ENCODE assay signal across 8 mouse cellular contexts in the genomic region with DNA sequence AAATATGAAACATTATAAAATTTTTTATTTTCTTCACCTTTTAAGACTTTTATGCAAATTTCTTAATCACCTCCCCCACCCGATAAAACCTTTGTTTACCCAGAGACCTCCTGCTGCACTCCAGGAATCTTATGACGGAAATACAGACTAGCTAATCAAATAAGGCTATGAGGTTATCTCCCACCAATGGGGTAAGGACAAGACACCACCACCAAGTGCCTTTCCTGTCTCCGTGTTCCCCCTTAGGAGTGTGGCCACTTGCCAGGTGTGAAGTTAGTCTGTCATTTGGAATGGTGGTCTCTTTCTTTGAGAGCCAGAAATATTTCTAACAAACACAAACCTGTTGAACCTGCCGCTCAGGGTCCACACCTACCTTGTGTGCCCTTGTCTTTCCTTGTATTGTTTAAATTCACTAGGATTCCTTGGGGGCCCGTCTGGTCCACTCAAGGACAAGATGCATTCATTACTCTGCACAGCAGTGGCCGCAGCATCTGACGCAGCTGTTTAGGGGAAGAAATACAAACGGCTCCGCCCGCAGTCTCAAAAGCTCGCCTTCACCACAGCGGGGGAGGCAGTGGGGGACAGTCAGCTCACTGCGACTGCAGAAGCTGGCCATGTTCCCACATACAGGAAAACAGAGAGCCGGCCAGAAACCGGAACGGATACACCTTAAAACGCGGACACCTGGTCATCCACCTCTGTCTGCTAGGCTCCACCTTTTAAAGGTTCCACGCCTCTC. TPM values are rescaled to one million over a fixed set of nuclear protein-coding genes. Genes with fewer than 3 reads are reported as not detected.
A peak's percentile ranks its signal among the peaks of the same experiment; 100 is the strongest.
DNase-seq lines count a peak whose midpoint lies in the region; ATAC-seq and TF ChIP-seq lines count a peak whose summit lies in the region.
"Had no signal": no experiment of that assay in that cellular context is flagged by ENCODE, and none has a peak within 500 bp of the region (broad histone marks: within the 10 kb centered on the region; RNA-seq: fewer than 3 reads in every experiment).

No protein-coding gene starts in this region.

- H3K9ac ChIP-seq in lung, embryonic 14.5 days = peak overlapping the region; percentile 15; the same call in 1 of the 2 replicates
- no peak overlapping the region; the same call in 1 of the 2 replicates for H3K9ac ChIP-seq in forebrain, embryonic 16.5 days (replicated peaks; ENCODE audit: low read depth, low read length)
- H3K9ac ChIP-seq in limb, embryonic 13.5 days = peak overlapping the region; percentile 43; the same call in 1 of the 2 replicates
- H3K9ac ChIP-seq in stomach, embryonic 16.5 days (ENCODE audit: low read length) = peak overlapping the region; percentile 57
- H3K9ac ChIP-seq: liver, embryonic 13.5 days had no signal

- no peaks in the 10 kb centered on the region for H3K27me3 ChIP-seq in lung, embryonic 14.5 days (ENCODE audit: insufficient read depth, low read length)
- H3K27me3 ChIP-seq in forebrain, embryonic 16.5 days (replicated peaks; ENCODE audit: control insufficient read depth, insufficient read depth, low read length) = no peaks in the 10 kb centered on the region
- H3K27me3 ChIP-seq in limb, embryonic 13.5 days = no peaks in the 10 kb centered on the region
- H3K27me3 ChIP-seq in stomach, embryonic 16.5 days (ENCODE audit: control insufficient read depth, insufficient read depth, low read length) = no peaks in the 10 kb centered on the region
- H3K27me3 ChIP-seq: liver, embryonic 13.5 days had no signal

- no peak overlapping the region for H3K27ac ChIP-seq in lung, embryonic 14.5 days (ENCODE audit: low read depth)
- no peak overlapping the region for H3K27ac ChIP-seq in forebrain, embryonic 16.5 days (ENCODE audit: low read length)
- no peak overlapping the region for H3K27ac ChIP-seq in limb, embryonic 13.5 days
- H3K27ac ChIP-seq in stomach, embryonic 16.5 days (ENCODE audit: low read length) = no peak overlapping the region

- ATAC-seq in lung, embryonic 14.5 days (ENCODE audit: insufficient read depth) = peak; percentile 35; the same call in 1 of the 2 replicates
- no peak for ATAC-seq in forebrain, embryonic 16.5 days
- no peak for ATAC-seq in limb, embryonic 13.5 days (ENCODE audit: low FRiP score, low read depth)
- ATAC-seq in stomach, embryonic 16.5 days (ENCODE audit: insufficient read depth, low FRiP score) = peak; percentile 27
- ATAC-seq in erythroblast, adult 5-6 weeks (replicated peaks; ENCODE audit: low FRiP score, poor library complexity, severe bottlenecking) = no peak

- no peaks in the 10 kb centered on the region for H3K36me3 ChIP-seq in lung, embryonic 14.5 days (ENCODE audit: insufficient read depth)
- no peaks in the 10 kb centered on the region for H3K36me3 ChIP-seq in forebrain, embryonic 16.5 days (ENCODE audit: control insufficient read depth, insufficient read depth)
- H3K36me3 ChIP-seq in limb, embryonic 13.5 days = peaks cover 5% of the 10 kb centered on the region; the same call in 1 of the 2 replicates
- H3K36me3 ChIP-seq in stomach, embryonic 16.5 days (ENCODE audit: control insufficient read depth, insufficient read depth, low read length) = peaks cover 2% of the 10 kb centered on the region; the same call in 1 of the 2 replicates

- H3K4me3 ChIP-seq in lung, embryonic 14.5 days (ENCODE audit: low read depth, low read length) = peak overlapping the region; percentile 29
- H3K4me3 ChIP-seq in forebrain, embryonic 16.5 days (replicated peaks; ENCODE audit: low read length) = peak overlapping the region; percentile 29
- H3K4me3 ChIP-seq in limb, embryonic 13.5 days = peak overlapping the region; percentile 30
- H3K4me3 ChIP-seq in stomach, embryonic 16.5 days (replicated peaks; ENCODE audit: low read length) = peak overlapping the region; percentile 37
- H3K4me3 ChIP-seq: liver, embryonic 13.5 days had no signal

- WGBS in lung, embryonic 14.5 days = 11% methylated on average over 19 of the region's 19 CpGs
- 16% methylated on average over 19 of the region's 19 CpGs for WGBS in forebrain, embryonic 16.5 days
- WGBS in limb, embryonic 13.5 days = 29% methylated on average over 19 of the region's 19 CpGs
- WGBS in stomach, embryonic 16.5 days = 19% methylated on average over 19 of the region's 19 CpGs

- H3K9me3 ChIP-seq in lung, embryonic 14.5 days (ENCODE audit: low read depth, low read length) = no peaks in the 10 kb centered on the region
- no peaks in the 10 kb centered on the region for H3K9me3 ChIP-seq in forebrain, embryonic 16.5 days (ENCODE audit: control insufficient read depth, low read length)
- H3K9me3 ChIP-seq in limb, embryonic 13.5 days = no peaks in the 10 kb centered on the region
- no peaks in the 10 kb centered on the region for H3K9me3 ChIP-seq in stomach, embryonic 16.5 days (replicated peaks; ENCODE audit: control insufficient read depth, low read length)
- H3K9me3 ChIP-seq: liver, embryonic 13.5 days had no signal

- peaks cover 10% of the 10 kb centered on the region; the same call in 1 of the 2 replicates for H3K4me1 ChIP-seq in lung, embryonic 14.5 days (ENCODE audit: insufficient read depth)
- peaks cover 7% of the 10 kb centered on the region for H3K4me1 ChIP-seq in forebrain, embryonic 16.5 days (replicated peaks; ENCODE audit: control insufficient read depth, insufficient read depth, low read length)
- peaks cover 8% of the 10 kb centered on the region for H3K4me1 ChIP-seq in limb, embryonic 13.5 days
- peaks cover 19% of the 10 kb centered on the region for H3K4me1 ChIP-seq in stomach, embryonic 16.5 days (ENCODE audit: control insufficient read depth, insufficient read depth, low read length)

- TF ChIP-seq CTCF in lung, embryonic 14.5 days (IDR thresholded peaks at IDR 0.05; ENCODE audit: low read depth) = no peak

- peak overlapping the region; percentile 63 for H3K4me2 ChIP-seq in lung, embryonic 14.5 days
- peak overlapping the region; percentile 38 for H3K4me2 ChIP-seq in forebrain, embryonic 16.5 days (ENCODE audit: low read length)
- peak overlapping the region; percentile 58 for H3K4me2 ChIP-seq in limb, embryonic 13.5 days (replicated peaks)
- peak overlapping the region; percentile 50 for H3K4me2 ChIP-seq in stomach, embryonic 16.5 days (ENCODE audit: low read depth, low read length)
- H3K4me2 ChIP-seq: liver, embryonic 13.5 days had no signal

- DNase-seq in lung, embryonic 14.5 days = peak; percentile 55
- DNase-seq in lung, postnatal 25 days (ENCODE audit: low spot score) = no peak
- DNase-seq in urinary bladder, postnatal 4 days (ENCODE audit: low spot score in 2 of 2) = no peak
- DNase-seq: liver, embryonic 13.5 days had no signal

RNA-seq across cellular contexts. Expression of a gene that starts 31.7 kb away (rescaled TPM):
- polyA plus RNA-seq in lung, embryonic 14.5 days (2014; fragmentation: Nextera tagmentation; extraction: Ambion mirVana) = 15.7 and 16.1 TPM in 2 replicates
- 11.4 and 13.1 TPM in 2 replicates for polyA plus RNA-seq in forebrain, embryonic 16.5 days (2015; fragmentation: Nextera tagmentation; extraction: Ambion mirVana)
- polyA plus RNA-seq in limb, embryonic 13.5 days (2015; fragmentation: Nextera tagmentation; extraction: Ambion mirVana) = 10.3 and 11.2 TPM in 2 replicates
- polyA plus RNA-seq in stomach, embryonic 16.5 days (2015; fragmentation: Nextera tagmentation; extraction: Ambion mirVana) = 33.4 and 42.0 TPM in 2 replicates
- 393 and 430 TPM in 2 replicates for total RNA-seq in erythroblast, adult 5-6 weeks (2015; ENCODE audit: low replicate concordance)
- total RNA-seq in erythroblast, adult 5-6 weeks (2017; ENCODE audit: low replicate concordance) = 573 and 623 TPM in 2 replicates

RNA-seq across cellular contexts. Expression of a gene that starts 49.3 kb away (rescaled TPM):
- 24.5 and 25.6 TPM in 2 replicates for polyA plus RNA-seq in lung, embryonic 14.5 days (2014; fragmentation: Nextera tagmentation; extraction: Ambion mirVana)
- polyA plus RNA-seq in forebrain, embryonic 16.5 days (2015; fragmentation: Nextera tagmentation; extraction: Ambion mirVana) = 8.8 and 15.1 TPM in 2 replicates
- 16.8 and 17.3 TPM in 2 replicates for polyA plus RNA-seq in limb, embryonic 13.5 days (2015; fragmentation: Nextera tagmentation; extraction: Ambion mirVana)
- polyA plus RNA-seq in stomach, embryonic 16.5 days (2015; fragmentation: Nextera tagmentation; extraction: Ambion mirVana) = 11.2 and 15.1 TPM in 2 replicates
- 6.5 and 19.4 TPM in 2 replicates for total RNA-seq in erythroblast, adult 5-6 weeks (2015; ENCODE audit: low replicate concordance)
- total RNA-seq in erythroblast, adult 5-6 weeks (2017; ENCODE audit: low replicate concordance) = 30.5 and 31.9 TPM in 2 replicates

Comparison
In these comparisons a context has a peak if more than half of its experiments do, and no peak if none do; other contexts are left out.
1. ATAC-seq: peak in lung, embryonic 14.5 days (single experiment) and stomach, embryonic 16.5 days (single experiment); none in forebrain, embryonic 16.5 days (single experiment), limb, embryonic 13.5 days (single experiment) and erythroblast, adult 5-6 weeks (single experiment).
2. Peak in every context shown above with its lines, with median percentiles within 50 percentile points of each other: H3K4me2 ChIP-seq and H3K4me3 ChIP-seq.